Mouse (Mus musculus) heart, embryonic 11.5 days (tissue): ENCODE measurements around the gene Ints1. TPM values are rescaled to one million over a fixed set of nuclear protein-coding genes. Genes with fewer than 3 reads are reported as not detected.
"Not testable (repeated sequence)": the region's sequence is repeated elsewhere in the genome, so short reads cannot be mapped to it uniquely, and the experiment has no call there.

Experiments
- ATAC-seq: fragments of 200-750 bp; cut with Nextera tagmentation; replicated peaks from 2 replicates; pipeline ENCODE4 v1.8.0; 2017; ENCODE audit warnings: moderate library complexity; ENCODE audit not compliant: insufficient number of reproducible peaks, low FRiP score, low TSS enrichment
- H3K27ac ChIP-seq: fragments of 300-500 bp; sonication (generic); 2 replicates; pipeline ENCODE4 v1.5.1; 2014; ENCODE audit warnings: mild to moderate bottlenecking, low read depth, low read length
- H3K27me3 ChIP-seq: fragments of 300-500 bp; sonication (generic); 2 replicates; pipeline ENCODE4 v1.6.1; 2014; ENCODE audit warnings: mild to moderate bottlenecking, low read length, mixed read lengths; ENCODE audit not compliant: control insufficient read depth, insufficient read depth
- H3K36me3 ChIP-seq: fragments of 300-500 bp; sonication (generic); 2 replicates; pipeline ENCODE4 v1.6.1; 2014; ENCODE audit warnings: mild to moderate bottlenecking, low read length, moderate library complexity, mixed read lengths; ENCODE audit not compliant: control insufficient read depth, insufficient read depth
- H3K4me1 ChIP-seq: fragments of 300-500 bp; sonication (generic); 2 replicates; pipeline ENCODE4 v1.6.1; 2014; ENCODE audit warnings: low read length; ENCODE audit not compliant: control insufficient read depth, insufficient read depth
- H3K4me2 ChIP-seq: fragments of 300-500 bp; sonication (generic); 2 replicates; pipeline ENCODE4 v1.6.1; 2014; ENCODE audit warnings: mild to moderate bottlenecking, moderate library complexity
- H3K4me3 ChIP-seq: fragments of 300-500 bp; sonication (generic); 2 replicates; pipeline ENCODE4 v1.5.1; 2014; ENCODE audit warnings: low read depth, low read length
- H3K9ac ChIP-seq: fragments of 300-500 bp; sonication (generic); 2 replicates; pipeline ENCODE4 v1.6.1; 2014; ENCODE audit warnings: mild to moderate bottlenecking, low read depth, low read length, moderate library complexity
- H3K9me3 ChIP-seq: fragments of 300-500 bp; sonication (generic); replicated peaks from 2 replicates; pipeline ENCODE4 v1.6.1; 2016; ENCODE audit warnings: low read length; ENCODE audit not compliant: control insufficient read depth
- WGBS: fragments of 180-500 bp; shearing (Covaris S2); extraction: QIAGEN DNeasy Blood & Tissue Kit; methylation state at CpG from one replicate; pipeline ENCODE4 v1.1.7; 2014; ENCODE audit not compliant: insufficient replicate concordance; 5-methylcytosine and 5-hydroxymethylcytosine counted together
- polyA plus RNA-seq: library from polyadenylated mRNA; unstranded; fragments of >200 nt; fragmentation: Nextera tagmentation; extraction: Ambion mirVana; gene quantifications from 2 replicates; pipeline ENCODE4 v1.2.1, GENCODE M21; 2014

The Ints1 gene
- polyA plus RNA-seq, 1 experiment from 2014 or later: 21.4 TPM

- H3K27ac ChIP-seq: no peak overlapping the region
- H3K36me3 ChIP-seq: peaks cover 30% of the 10 kb centered on the region
- no peaks in the 10 kb centered on the region for H3K4me1 ChIP-seq
- no peaks in the 10 kb centered on the region for H3K9me3 ChIP-seq
- H3K27me3 ChIP-seq: no peaks in the 10 kb centered on the region
- 30% methylated on average over 12 of the region's 12 CpGs for WGBS
- no peak for ATAC-seq
- no peak overlapping the region for H3K9ac ChIP-seq
- H3K4me2 ChIP-seq: no peak overlapping the region
- H3K4me3 ChIP-seq: no peak overlapping the region
Observed at GRCm38 (mm10) chr5:139754753-139755152, 20.7 kb downstream of the Ints1 start.

- no peak overlapping the region for H3K4me2 ChIP-seq
- no peak for ATAC-seq
- H3K4me1 ChIP-seq: peaks cover 2% of the 10 kb centered on the region; the same call in 1 of the 2 replicates
- H3K9ac ChIP-seq: no peak overlapping the region
- no peak overlapping the region for H3K27ac ChIP-seq
- no peaks in the 10 kb centered on the region for H3K9me3 ChIP-seq
- H3K36me3 ChIP-seq: peaks cover 13% of the 10 kb centered on the region
- H3K27me3 ChIP-seq: no peaks in the 10 kb centered on the region; the same call in 1 of the 2 replicates
- no peak overlapping the region for H3K4me3 ChIP-seq
Observed at GRCm38 (mm10) chr5:139750535-139750934, 24.9 kb downstream of the Ints1 start.

GRCm38 (mm10) chr5:139749413-139750125 lies 25.9 kb downstream of the Ints1 start:
- 82% methylated on average over 15 of the region's 16 CpGs for WGBS
- Histone ChIP-seq H3K4me2 (no peak overlapping the region), H3K27ac (no peak overlapping the region), H3K4me3 (no peak overlapping the region), H3K27me3 (no peaks in the 10 kb centered on the region; the same call in 1 of the 2 replicates), H3K9ac (no peak overlapping the region), H3K4me1 (peaks cover 2% of the 10 kb centered on the region; the same call in 1 of the 2 replicates), H3K9me3 (no peaks in the 10 kb centered on the region), H3K36me3 (peaks cover 13% of the 10 kb centered on the region)
- ATAC-seq: no peak

- ATAC-seq: peak; percentile 76
- H3K4me1 ChIP-seq: peaks cover 2% of the 10 kb centered on the region; the same call in 1 of the 2 replicates
- H3K27me3 ChIP-seq: no peaks in the 10 kb centered on the region; the same call in 1 of the 2 replicates
- H3K36me3 ChIP-seq: no peaks in the 10 kb centered on the region; the same call in 1 of the 2 replicates
- WGBS: 0% methylated on average over 3 of the region's 3 CpGs
- no peak overlapping the region for H3K4me2 ChIP-seq
- H3K9ac ChIP-seq: no peak overlapping the region
- H3K27ac ChIP-seq: no peak overlapping the region
- no peak overlapping the region for H3K4me3 ChIP-seq
- no peaks in the 10 kb centered on the region for H3K9me3 ChIP-seq
Observed at GRCm38 (mm10) chr5:139745771-139746170, 29.7 kb downstream of the Ints1 start.

GRCm38 (mm10) chr5:139742640-139743039 lies 32.8 kb downstream of the Ints1 start:
- not testable (repeated sequence) for H3K4me3 ChIP-seq, H3K27ac ChIP-seq, H3K4me2 ChIP-seq, H3K9me3 ChIP-seq, H3K36me3 ChIP-seq, ATAC-seq, H3K27me3 ChIP-seq, H3K9ac ChIP-seq, H3K4me1 ChIP-seq
- 35% methylated on average over 3 of the region's 3 CpGs for WGBS

- Histone ChIP-seq H3K27me3 (peaks cover 11% of the 10 kb centered on the region; the same call in 1 of the 2 replicates), H3K9ac (no peak overlapping the region), H3K27ac (peak overlapping the region; percentile 70), H3K36me3 (no peaks in the 10 kb centered on the region), H3K9me3 (no peaks in the 10 kb centered on the region), H3K4me1 (peaks cover 11% of the 10 kb centered on the region; the same call in 1 of the 2 replicates), H3K4me3 (no peak overlapping the region), H3K4me2 (peak overlapping the region; percentile 20; the same call in 1 of the 2 replicates)
- ATAC-seq: peak; percentile 77
- WGBS: 58% methylated on average over 7 of the region's 7 CpGs
Observed at GRCm38 (mm10) chr5:139738592-139739315, 36.7 kb downstream of the Ints1 start.

GRCm38 (mm10) chr5:139737841-139738591 lies 37.5 kb downstream of the Ints1 start:
- H3K4me1 ChIP-seq: peaks cover 15% of the 10 kb centered on the region; the same call in 1 of the 2 replicates
- 68% methylated on average over 14 of the region's 14 CpGs for WGBS
- ATAC-seq: peak; percentile 40; the same call in 1 of the 2 replicates
- H3K9ac ChIP-seq: peak overlapping the region; percentile 36; the same call in 1 of the 2 replicates
- H3K27me3 ChIP-seq: peaks cover 11% of the 10 kb centered on the region; the same call in 1 of the 2 replicates
- H3K9me3 ChIP-seq: no peaks in the 10 kb centered on the region
- peak overlapping the region; percentile 70 for H3K27ac ChIP-seq
- H3K36me3 ChIP-seq: no peaks in the 10 kb centered on the region
- H3K4me3 ChIP-seq: no peak overlapping the region
- H3K4me2 ChIP-seq: peak overlapping the region; percentile 20

- WGBS: 13% methylated on average over 10 of the region's 10 CpGs
Observed at GRCm38 (mm10) chr5:139736504-139736940, 39.0 kb downstream of the Ints1 start.

More at GRCm38 (mm10) chr5:139736504-139736940, 39.0 kb downstream of the Ints1 start:
- Histone ChIP-seq H3K4me3 (peak overlapping the region; percentile 48), H3K9ac (peak overlapping the region; percentile 23), H3K27me3 (peaks cover 11% of the 10 kb centered on the region; the same call in 1 of the 2 replicates), H3K27ac (peak overlapping the region; percentile 42; the same call in 1 of the 2 replicates), H3K4me2 (peak overlapping the region; percentile 92), H3K9me3 (no peaks in the 10 kb centered on the region), H3K4me1 (peaks cover 24% of the 10 kb centered on the region; the same call in 1 of the 2 replicates), H3K36me3 (no peaks in the 10 kb centered on the region)
- no peak for ATAC-seq
